Mouse (Mus musculus): ENCODE measurements at regions not wholly inside any gene's neighbourhood (a gene's known extent, or its start where the extent isn't known, plus 50 kb on each side); places are given as distances from the start of the nearest gene placed in this dataset.

GRCm38 (mm10) chr17:10078536-10079319 is 240.9 kb downstream of the Qk start:
- DNase-seq: no peak

- no peak for DNase-seq
Observed at GRCm38 (mm10) chr17:10073301-10073700, 246.4 kb downstream of the Qk start.

DNA sequence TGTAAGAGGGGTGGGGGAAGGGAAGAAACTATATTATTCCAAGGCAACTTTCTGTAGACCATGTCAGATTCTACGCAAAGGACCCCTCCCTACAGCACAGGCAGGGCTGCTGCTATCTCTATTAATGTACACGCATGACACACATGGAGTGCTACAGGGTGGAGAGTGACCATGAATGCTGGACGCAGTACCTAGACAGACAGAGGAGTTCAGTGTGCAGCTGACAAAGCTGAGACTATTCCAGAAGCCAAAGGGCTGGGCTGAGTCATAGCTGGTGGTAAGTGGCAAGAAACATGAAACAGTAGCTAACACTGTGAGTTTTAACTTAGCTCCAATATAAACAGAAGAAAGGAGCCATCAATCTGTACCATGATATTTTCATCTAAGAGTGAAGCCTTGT is 250.4 kb downstream of the Qk start:
- no peak for DNase-seq

DNA sequence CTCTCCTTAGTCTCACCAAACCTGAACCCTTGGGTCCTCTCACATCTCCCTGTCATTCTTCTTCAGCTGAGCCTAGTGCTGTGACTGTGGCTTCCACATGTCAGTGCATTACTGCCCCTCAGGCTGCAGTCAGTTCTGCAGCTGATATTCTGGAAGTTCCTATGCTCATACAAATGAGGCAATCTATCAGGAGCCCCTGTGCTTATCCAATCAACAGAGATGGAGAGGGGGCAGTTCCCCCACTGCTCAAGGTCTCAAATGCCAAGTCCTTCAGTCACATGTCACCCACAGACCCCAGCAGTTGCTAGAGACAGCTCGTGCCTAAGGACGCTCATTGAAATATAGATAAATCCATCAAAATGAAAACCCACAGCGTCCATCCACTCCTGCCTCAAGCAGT is 254.5 kb downstream of the Qk start:
- DNase-seq: no peak

DNA sequence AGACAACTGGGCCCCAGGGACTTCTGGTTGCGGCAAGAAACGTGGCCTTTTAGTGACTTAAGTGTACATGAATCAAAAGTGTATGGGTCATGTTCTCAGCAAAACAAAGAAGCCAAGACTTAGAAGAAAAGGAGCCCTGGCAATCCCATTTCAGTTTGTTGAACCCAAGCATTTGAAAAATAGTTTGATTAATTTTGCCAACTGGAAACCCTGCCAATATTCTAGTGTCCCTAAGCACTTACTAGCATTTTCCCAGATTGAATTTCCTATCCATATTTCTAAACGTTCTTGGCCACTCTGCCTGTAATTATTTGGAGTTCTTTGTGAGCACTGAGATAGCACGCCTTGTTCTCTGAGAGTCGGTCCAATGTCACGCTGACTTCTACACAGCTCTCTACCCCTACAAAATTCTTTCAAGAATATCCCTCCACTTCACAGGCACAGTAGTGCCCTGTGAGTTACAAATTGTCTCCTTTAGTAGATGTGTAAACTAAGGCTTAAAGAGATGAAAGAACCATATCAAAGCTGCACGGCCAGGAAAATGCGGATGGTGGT is 257.0 kb downstream of the Qk start:
- DNase-seq: no peak

DNA sequence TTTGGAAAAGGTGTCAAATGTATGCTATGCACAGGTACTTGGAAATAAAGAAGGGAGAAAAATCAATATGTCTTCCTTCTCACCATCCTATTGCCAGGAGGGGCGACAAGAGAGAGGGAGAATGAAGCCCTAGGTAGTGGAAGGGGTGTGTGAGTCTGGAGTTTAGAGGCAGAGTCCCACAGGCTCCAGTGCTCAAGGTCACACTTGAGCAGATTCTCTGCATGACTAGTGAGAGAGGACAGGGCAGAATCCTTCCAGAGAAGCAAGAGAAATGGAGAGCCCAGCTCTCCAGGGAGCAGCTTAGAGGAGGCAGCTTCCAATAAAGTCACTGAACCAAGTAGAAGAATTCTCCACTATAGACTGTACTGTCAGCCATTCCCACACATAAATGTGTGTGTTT is 261.9 kb downstream of the Qk start:
- DNase-seq: peak in 1 of 2 experiments; percentile 15

- no peak for DNase-seq
Observed at GRCm38 (mm10) chr17:10056096-10056495, 263.6 kb downstream of the Qk start.

- no peak for DNase-seq
Observed at GRCm38 (mm10) chr17:10054375-10054774, 265.3 kb downstream of the Qk start.

- no peak for DNase-seq
Observed at GRCm38 (mm10) chr17:10044336-10044735, 275.3 kb downstream of the Qk start.

DNA sequence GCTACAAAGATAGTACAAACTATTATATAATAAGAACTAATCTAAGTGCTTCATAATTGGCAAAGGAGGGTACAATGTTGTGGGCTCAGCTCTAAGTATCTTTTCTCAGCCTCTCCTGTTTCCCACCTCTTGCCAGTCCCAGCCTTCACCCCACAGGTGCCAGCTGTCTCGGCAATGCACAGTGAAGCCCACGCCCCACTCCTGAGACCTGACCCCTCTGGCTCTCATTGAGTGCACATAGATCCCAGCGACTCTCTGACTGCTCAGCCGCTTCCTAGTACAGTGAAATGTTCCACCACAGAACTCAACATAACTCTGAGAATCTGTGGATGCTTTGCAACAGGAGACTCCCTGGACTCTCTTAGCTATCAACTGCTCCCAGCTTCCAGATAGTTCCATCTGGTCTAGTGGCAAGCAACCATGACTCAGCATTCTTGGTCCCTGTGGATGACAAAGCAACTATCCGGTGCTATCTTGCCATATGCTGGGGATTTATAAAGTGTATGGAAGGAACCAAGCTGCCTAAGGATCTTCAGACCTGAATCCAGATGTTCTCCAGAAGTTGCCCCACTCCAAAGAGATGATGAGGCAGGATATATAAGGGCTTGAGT is 277.5 kb downstream of the Qk start:
- no peak for DNase-seq

DNA sequence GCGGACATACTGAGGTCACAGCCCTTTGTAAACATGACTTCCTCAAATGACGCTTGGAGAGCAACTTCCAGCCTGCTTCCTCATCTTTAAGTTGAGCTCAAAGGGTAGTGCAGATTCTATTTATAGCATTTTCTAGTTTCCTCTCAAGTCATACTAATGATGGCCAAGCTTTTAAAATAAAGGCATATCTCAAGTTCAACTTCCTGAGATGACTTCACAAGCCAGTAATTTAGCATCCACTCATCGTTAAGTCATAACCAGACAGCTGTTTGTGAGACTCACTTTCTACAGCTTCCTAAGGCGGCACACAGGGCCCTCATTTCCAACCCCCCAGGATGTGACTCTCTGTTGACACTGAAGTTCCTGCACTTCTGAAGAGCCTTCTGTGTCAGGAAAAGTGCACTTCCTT is 278.7 kb downstream of the Qk start:
- DNase-seq: peak; percentile 42 to 71

- DNase-seq: no peak
Observed at GRCm38 (mm10) chr17:10040375-10040774, 279.3 kb downstream of the Qk start.

DNA sequence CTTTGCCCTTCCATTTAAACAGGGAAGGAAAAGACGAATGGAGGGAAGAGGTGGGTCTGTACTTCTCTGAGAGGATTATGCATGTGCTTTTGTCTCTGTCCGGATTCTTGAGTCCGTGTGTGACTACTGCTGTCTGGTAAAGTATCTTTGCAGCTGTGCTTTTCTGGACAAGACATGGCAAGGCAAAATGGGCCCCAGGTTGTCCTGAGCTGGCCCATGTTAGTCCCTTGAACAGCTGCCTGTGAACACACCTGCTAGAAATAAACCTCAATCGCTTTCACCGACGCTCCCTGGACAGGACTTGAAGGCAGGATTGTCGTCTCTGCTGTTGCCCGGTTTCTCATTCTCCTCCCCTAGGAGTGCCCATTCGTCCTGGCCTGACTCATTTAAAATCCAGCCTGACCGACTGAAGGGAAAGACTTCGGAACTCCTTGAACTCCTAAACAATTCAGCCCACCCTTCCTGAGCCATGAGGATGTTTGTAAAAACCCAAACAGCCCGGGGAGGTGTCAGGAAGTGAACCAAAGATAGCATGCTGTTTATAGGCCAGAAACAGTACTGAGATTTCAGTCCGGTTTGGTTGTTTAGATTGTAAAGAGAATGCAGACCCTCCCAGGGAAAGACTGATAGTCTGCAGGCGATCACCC is 281.7 kb downstream of the Qk start:
- DNase-seq: peak; percentile 27 to 66

GRCm38 (mm10) chr17:10033510-10033909 is 286.1 kb downstream of the Qk start:
- no peak for DNase-seq

GRCm38 (mm10) chr17:10031033-10031432 is 288.6 kb downstream of the Qk start:
- no peak for DNase-seq

- no peak for DNase-seq
Observed at GRCm38 (mm10) chr17:10026770-10027169, 292.9 kb downstream of the Qk start.

GRCm38 (mm10) chr17:10025212-10025611 is 294.4 kb downstream of the Qk start:
- no peak for DNase-seq

DNA sequence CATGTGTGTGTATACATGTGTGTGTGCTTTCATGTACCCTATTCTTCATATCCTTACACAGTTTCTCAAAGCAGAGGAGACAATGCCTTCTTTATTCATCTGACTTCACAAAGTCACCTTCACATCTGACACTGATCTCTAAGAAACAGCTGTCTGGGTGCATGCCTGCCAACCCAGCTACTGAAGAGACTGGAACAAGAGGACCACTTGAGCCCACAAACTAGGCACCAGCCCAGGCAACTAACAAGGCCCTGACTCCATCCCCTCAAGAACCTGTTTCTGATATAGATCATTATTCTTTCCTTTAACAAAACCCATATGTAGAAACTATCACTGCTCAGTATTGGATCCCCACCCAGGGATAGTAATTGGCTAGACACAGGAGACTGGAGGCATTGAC is 295.3 kb downstream of the Qk start:
- DNase-seq: no peak

DNA sequence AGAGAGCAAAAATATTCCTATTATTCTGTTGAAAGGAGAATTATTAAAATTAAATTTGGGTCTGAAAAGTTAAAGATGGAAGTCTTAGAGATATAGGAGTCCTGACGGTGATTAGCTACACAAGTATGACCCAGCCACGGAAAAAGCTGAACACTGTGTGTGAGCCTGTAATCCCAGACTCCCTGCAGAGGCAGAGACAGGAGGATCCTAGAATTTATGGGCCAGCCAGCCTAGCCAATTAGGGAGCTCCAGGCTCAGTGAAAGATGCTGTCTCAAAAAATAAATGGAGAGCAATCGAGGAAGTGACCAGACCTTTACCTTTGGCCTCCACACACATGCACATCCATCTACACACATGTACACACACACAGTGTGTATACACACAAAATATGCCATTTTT is 307.5 kb downstream of the Qk start:
- DNase-seq: no peak

- no peak for DNase-seq
Observed at GRCm38 (mm10) chr17:10011728-10012127, 307.9 kb downstream of the Qk start.

DNA sequence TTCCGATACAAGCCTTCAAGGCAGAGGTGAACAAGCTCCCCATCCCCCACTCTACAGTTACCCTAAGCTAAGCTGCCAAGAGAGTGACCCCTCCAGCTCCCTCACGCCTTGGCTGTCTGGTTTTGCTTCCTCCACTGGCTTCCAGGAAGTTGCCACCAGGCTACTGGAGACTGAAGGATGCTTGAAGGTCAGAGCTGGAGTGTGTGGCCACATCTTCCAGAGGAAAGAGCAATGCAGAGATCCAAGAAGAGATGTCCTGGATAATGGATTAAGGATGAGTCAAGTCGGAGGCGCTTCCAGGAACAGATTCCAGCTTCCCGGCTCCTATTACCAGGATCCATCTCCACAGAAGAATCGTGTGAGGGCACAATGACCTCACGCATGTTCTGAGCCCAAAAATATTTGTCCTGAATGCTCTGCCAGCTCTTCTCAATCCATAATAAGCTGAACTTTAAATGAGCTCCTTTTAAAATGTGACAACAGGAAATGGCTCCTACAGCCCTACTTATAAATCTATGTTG is 318.5 kb downstream of the Qk start:
- DNase-seq: peak; percentile 56 to 83

DNA sequence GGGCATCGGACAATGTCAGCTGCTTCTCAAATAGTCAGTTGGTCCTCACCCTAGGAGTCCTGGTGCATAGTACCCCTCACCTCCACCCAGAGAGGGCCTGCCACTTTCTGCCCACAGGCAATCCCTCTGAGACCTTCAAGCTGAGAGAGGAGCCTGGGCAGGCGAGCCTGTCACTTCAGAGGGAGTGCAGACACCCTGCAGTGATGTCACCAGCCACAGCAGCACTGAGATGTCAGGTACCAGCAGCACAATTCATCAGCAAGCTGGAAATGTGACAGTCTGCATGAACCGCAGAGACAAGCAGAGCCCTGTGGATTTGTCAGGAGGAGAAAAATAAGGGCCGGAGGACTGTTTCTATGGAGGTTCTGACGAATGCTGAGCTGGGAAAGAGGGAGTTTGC is 324.3 kb downstream of the Qk start:
- DNase-seq: no peak

DNA sequence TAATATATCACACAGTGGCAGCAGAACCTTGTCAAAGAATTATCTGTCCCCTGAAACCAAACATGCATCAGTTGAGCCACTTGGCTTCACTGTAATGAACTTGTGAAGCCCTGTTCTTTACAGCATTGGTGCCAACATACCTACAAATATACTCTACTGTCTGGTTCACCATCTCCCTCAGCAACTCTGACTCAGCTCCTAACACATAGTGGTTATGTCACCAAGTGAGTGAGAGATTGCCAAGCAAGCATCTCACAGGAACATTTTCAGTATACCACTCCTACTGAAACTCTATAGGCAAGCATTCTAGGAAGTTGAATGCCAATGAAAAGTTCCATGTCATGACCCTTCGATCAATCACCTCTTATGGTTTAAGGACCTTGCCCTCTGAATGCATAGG is 321.2 kb upstream of the Pabpc6 start:
- no peak for DNase-seq

GRCm38 (mm10) chr17:9981273-9981672 is 311.8 kb upstream of the Pabpc6 start:
- peak in 1 of 2 experiments; percentile 5 for DNase-seq
